Mouse (Mus musculus): ENCODE data around the gene Prkn.

Prkn gene

DNA sequence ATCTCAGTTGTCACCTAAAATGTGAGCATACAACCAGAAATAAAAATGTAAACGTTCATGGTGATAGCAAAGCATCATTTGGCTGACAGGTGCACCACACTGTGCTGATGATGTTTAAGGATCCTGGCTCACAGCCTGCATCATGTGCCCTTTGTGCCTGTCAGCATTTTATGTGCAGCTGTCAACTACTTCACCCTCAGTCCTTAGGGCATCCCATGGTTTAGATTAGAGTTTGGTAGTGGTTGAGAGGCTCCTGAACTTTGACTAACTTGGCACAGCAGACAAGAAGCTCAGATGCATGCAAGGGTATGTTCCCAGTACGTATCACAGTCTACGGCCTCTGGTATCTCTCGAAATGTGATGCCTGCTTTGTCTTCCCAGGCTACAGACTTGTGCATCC is 803.8 kb downstream of the Prkn start:
- DNase-seq (ENCODE audit: extremely low spot score): no peak

DNA sequence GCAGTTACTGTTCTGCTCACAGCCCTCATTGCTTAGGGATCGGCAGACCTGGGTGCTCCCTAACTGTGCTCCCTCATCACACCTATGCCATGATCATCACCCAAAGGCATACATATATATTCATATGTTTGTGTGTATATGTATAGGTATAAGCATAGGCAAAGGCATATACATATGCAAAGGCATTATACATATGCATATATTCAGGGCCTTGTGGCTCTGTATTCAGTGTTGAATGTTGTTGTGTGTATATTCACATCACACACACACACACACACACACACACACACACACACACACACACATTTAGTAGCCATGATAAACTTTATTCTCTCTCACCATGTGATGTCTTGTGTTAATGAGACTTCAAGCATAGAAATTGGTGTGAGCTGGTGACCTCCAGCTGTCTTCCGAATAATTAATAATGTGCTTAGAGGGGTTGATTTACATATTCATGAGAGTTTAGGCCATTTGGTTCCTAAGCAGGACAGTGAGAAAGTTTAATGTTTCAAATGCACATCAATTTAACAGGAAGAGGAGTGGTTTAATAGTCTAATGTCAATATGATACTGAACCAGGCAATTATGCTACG is 804.8 kb downstream of the Prkn start:
- no peak for DNase-seq (ENCODE audit: extremely low spot score)

DNA sequence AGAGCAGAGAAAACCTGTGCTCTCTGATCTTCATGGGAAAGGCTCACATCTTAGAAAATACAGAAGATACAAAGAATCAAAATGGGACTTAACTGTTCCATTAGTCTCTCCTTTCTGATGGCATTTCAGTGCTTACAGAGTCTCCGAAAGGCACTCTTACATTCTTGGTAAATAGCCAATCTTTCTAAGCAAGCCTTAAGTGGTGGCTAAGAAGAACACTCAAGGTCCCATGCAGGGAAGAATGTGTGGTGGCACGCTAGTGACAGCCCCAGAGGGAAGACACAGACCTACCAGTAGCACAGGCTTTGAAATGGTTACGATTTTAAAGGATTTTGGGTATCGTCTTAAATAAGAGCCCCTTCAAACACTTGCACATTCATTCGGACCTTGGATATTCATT is 816.2 kb downstream of the Prkn start:
- DNase-seq (ENCODE audit: extremely low spot score): no peak

DNA sequence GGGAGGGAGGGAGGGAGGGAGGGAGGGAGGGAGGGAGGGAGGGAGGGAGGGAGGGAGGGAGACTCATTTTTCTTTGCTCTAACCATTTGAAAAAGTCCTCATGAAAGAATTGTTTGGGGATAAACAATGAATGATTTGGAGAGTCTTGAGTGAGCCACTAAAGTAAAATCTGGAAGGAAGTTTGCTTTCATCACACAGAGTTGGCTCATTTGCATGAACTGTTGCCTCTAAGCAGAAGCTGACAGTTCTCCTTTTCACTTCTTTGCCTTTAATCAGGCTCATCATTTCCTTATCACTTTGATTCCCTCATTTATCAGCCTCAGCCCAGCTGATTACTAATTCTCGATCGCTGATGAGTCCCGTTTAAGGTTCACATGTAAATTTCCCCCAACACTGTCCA is 816.7 kb downstream of the Prkn start:
- no peak for DNase-seq (ENCODE audit: extremely low spot score)

DNA sequence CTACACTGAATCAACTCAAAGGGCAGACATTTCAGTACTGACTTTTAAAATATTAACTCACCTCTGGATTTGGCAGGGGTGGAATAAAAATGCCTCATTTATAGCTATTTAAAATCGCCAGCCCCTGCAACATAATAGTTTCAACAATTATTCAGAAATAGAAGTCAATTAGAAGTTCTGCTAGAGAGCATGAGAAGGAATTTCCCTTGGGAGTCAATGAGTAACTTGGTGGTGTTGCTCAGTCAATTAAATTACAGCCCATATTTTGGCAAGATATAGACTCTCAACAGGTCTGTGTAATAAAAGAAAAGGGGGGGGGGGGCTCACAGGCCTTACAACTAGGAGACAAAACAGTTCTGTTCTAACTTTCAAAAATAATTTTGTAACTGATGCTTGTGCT is 821.7 kb downstream of the Prkn start:
- DNase-seq (ENCODE audit: extremely low spot score): no peak

DNA sequence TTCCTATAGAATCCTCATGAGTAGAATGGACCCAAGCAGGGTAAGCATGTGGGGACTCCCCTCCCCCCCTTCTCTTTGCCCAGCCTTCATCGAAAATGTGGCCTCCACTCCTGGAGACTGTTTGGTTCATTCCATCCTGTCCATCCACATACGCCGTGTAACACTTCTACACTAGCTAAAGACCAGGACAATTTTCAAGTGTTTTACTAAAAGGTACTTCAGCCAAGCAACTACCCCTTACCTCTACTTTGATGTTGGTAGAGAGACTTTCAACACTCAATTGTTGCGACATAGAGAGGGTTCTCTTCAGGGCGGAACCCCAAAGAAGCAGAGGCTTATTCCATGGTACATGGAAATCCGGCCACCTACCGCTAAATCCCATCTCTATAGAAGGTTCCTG is 823.3 kb downstream of the Prkn start:
- DNase-seq (ENCODE audit: extremely low spot score): no peak

DNA sequence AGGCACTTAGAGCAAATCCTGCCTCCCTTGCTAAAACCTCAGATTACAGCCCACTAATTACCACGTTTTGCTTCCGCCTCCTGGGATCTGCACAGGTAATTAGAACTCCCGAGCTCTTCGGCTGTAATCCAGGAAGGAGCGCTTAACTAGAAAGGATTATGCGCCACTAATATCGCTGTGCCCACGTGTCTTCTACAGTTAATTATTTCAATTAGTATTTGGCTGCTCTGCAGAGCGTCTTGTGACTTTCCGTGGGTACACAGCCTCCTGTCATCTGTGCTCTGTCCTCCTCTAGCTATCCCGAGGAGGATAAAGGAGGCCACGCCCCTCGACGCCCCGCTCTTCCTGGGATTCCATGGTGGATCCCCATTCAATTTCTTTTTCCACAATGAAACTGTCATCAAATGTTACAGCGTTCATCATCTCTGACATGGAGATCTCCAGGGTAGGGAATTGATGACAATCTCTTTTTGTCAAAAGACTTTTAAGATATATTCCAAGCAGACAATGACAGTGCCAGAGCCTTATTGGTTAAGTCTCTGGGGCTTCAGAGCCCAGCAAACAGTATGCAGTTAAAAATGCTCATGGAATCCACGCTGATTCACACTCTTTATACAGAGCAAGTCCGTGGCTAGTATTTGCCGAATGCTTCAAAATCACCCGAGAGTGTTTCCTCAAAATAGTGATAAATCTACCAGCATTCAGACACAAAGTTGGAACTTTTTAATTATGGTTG is 824.6 kb downstream of the Prkn start:
- no peak for DNase-seq (ENCODE audit: extremely low spot score)

DNA sequence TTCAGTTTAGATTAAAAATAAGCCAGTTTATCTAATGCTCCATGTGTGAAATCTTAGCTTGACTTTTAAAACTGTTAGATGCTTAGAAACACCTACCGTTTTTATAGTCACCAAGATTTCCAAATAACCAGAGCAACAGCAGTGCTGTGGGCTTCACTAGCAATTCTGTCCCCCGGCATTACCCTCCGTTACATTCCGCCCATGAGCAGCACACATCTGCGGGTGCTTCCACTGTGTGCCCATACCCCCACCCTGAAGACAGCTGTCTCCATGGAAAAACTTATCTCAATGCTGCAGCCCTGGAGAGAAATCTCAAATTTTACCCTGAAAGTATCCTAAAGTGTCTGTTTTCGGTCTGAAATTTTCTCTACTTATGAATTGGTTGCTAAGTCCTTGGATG is 839.5 kb downstream of the Prkn start:
- DNase-seq (ENCODE audit: extremely low spot score): no peak

DNA sequence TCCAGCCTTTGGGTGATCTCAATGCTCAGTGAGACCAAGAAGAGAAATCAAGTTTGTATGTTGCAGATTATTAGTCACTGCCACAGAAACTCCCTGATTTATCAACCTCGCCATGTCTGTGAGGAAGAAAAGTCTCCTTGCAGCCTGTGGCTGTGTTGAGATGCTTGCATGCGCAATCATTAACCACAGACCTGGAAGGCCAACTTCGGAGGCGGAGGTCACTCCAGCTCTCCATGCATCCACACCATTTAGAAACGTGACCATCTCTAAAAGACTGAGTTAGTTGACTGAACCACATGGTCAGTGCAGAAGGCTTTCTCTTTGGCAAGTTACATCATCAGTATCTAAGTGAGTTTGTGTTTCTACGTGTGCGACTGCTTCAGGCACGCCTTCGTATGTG is 840.3 kb downstream of the Prkn start:
- no peak for DNase-seq (ENCODE audit: extremely low spot score)

DNA sequence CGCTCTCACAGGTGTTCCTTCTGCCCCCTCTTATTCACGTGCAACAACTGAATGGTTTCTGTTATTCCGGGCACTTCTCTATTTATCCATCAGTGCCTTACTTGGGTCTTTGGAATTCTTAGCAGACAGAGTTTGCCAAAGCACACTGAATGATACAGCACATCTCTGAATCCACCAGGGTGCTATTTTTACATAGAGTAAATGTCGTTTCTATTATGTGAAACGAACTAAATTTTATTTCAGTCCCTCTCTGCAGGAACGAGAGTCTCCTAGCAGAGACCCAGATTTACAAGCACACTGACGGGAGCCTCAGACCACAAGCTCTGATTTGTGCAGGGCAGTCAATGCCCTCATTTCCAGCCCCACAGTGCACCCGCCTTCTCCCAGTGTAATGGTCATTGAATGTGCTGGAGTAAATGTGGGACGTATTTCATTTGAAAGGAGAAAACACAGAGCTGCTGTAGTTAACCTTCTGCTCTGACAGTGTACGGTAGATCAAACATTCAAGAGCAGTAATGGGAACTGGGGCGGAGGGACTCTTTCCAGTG is 841.7 kb downstream of the Prkn start:
- no peak for DNase-seq (ENCODE audit: extremely low spot score)

DNA sequence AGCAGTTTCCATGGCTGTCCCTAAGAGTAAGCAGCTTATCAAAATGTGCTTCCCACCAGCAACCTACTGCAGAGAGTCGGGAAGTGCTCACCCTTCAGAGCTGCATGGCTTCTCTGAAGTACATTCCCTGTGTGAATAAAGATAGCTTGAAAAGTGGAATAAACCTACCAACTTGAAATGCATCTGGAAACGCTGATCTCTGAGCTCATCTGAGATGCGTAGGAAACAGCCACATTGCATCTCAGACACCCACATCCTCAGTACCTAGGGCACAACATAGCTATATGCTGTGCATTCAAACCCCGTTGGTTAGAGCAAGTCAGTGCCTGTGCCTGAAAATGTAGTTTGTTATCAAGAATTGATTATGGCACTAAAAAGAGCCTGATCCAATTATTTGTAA is 864.8 kb downstream of the Prkn start:
- no peak for DNase-seq (ENCODE audit: extremely low spot score)

DNA sequence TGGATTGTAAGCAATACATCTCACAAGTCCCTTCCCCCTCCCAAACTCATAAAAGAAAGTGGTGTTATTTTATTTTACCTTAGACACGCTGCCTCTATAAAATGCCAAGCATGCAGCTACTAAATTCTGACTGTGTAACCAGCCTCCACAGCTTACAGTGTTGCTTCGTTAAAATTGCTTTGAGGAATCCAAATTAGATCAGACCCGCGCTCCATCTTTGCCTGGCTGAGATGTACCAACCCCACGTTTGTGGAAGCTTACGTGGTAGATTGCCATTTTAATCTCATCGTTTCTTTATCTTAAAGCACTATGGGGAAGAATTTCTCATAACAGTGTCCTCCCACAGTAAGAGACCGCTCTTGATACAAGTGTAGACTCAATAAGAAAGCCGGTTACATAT is 865.6 kb downstream of the Prkn start:
- DNase-seq (ENCODE audit: extremely low spot score): no peak

DNA sequence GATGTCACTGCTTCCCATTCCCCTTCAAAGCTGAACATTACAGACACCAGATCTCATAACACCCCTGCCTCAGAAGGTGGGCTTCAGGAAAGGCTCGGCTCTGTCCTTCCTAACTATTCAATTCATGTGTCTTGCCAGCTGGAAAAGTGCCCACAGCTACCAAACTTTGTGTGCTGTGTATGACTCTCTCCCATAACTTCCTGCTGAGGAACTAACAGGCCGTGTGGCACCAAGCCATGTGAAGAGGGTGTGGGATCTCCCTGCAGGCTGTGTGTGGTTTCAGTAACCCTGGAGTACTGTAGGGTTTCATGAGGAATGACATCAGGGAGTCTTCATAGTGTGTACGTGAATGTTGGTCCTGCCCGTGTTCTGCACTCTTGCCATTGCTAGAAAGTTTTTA is 871.9 kb downstream of the Prkn start:
- no peak for DNase-seq (ENCODE audit: extremely low spot score)

DNA sequence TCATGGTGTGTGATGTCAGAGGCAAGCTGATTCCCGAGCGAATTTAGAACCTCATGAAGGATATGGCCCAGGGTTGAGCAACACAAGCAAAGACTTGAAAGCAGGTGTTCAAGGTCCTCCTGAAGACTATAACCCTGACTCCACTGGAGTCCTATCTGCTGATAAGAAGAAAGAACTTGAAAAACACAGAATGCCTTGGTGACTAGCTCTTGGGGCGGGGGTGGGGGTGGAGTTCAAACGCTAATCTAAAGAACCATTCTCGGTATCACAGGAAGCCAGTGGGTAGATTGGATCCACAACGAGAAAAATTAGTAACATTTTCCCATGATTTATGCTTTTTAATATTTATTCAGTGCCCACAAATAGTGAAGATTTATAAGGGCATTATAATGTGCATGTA is 879.6 kb downstream of the Prkn start:
- DNase-seq (ENCODE audit: extremely low spot score): no peak

DNA sequence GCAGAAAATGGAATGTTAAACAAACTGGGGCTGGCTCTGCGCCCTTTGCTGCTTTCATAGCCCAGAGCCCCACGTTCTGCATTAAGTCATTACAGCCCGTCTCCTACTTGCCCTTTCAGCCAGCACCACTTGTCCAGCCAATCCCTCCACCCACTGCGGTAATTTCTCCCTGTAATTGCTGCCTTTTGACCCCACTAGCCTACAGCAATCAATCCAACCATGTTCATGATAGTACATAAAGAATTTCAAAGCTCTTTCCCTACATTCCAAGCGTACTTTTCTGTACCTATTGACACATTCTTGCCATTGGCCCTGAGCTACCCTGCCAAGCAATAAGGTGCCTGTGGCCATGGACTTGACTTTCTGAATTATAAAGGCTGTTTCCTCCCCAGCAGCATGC is 881.7 kb downstream of the Prkn start:
- no peak for DNase-seq (ENCODE audit: extremely low spot score)

DNA sequence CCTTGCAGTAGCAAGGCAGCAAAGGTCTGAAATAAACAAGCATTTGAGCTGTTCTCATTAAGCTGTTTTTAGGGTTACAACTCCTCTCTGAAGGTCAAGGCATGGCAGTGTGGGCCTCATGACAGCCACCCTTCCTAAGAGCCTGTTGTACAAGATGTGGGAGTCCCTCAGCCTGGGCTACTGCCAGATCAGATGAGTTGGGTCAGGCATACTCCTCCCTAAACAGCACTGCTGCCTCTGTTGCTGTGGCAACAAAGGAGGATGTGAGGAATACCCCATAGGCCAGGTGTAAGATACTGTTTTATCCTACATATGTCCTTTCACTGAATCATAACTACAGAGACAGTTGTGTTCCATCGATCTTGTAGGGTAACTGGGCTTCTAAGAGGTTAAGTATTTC is 882.3 kb downstream of the Prkn start:
- DNase-seq (ENCODE audit: extremely low spot score): no peak

DNA sequence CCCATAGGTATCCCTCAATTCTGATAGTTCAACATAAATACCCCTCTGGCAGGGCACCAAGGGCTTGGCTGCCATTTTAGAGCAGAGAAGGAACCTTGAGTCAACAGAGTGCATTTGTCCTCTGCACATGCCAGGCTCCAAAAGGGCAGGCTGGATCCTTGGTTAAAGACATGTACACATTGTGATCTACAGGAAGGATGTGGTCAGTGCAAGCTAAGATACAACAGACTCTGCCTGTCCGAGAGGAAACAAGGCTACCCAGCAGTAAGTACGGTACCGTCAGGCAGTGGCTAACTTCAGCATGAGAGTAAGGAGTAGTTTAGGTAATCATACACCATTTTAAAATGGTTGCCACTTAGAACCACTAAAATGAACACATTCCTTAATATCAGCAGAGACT is 884.0 kb downstream of the Prkn start:
- DNase-seq (ENCODE audit: extremely low spot score): no peak

DNA sequence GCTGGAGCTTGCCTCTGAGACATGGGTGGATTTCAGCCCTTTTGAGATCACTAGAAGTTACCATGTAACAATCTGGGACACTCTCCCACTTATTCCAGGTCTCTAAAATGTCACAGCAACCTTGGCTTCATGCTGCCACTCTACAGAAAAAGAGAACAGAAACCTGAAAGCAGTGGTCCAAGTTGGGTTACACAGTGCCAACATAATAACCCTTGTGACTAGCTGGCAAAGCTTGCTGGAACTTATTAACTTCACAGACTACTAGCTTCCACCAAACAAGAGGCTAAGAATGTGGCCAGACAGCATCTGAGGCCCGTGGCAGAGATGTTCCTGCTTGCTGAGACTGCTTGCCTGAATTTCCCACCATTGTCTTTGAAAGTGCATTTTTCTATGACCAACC is 886.9 kb downstream of the Prkn start:
- DNase-seq (ENCODE audit: extremely low spot score): no peak

DNA sequence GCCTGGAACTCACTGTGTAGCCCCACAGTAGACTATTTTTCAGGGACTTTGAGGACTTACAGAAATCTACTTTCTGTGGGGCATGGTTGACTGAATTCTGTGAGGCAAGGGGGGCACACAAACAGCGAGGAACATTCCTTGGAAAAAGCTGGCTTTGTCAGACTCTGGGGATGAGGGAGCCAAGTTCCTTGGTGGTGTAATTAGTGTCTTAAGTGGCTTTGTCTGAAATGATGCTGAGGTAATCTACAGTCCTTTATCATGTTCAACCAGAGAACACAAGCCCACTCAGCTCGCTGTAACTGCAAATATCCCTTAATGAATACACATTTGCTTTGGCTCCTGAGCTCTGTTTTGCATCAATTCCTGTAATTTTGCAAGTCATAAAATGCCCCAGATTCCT is 888.1 kb downstream of the Prkn start:
- DNase-seq (ENCODE audit: extremely low spot score): no peak

DNA sequence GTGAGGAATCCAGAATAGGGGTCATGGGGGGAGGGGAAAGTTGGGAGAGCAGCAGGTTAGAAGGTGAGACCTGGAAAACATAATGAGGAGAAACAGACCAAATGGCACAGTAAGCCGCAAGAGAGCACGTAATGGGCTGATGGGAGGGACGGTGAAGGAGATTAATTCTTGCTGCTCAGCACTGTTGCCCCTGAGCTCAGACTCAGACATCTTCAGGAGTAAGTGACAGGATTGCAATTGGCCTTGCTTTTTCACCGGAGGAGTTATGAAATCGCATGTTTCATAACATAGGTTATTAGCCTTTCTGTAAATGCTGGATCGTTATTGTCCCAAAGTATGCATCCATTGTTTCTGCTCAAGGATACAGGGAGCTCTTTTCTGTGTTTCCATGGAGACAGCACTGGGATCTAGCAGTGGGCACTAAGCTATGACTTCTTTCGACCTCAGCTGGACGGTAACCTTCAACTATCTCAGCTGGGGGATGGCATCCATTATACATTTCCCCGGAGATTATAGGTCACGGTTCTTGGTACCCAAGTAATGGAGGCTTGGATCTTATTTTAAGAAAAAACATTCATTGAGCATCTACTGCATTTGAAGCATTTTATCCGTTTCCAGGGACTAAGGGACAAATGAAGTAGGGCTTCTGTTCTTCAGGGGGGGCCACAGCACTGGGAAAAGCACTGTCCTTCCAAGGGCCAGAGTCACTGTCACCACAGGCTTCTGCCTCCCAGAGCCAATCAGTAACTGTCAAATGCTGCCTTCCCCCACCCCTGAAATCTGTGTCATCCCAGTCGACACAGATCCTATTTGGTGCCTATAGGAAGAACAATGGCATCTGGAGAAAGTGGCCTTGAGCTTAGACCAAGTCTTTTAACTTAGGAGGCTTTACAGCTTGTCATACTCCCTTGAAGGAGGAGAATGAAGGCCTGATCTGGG is 890.7 kb downstream of the Prkn start:
- no peak for DNase-seq (ENCODE audit: extremely low spot score)

DNA sequence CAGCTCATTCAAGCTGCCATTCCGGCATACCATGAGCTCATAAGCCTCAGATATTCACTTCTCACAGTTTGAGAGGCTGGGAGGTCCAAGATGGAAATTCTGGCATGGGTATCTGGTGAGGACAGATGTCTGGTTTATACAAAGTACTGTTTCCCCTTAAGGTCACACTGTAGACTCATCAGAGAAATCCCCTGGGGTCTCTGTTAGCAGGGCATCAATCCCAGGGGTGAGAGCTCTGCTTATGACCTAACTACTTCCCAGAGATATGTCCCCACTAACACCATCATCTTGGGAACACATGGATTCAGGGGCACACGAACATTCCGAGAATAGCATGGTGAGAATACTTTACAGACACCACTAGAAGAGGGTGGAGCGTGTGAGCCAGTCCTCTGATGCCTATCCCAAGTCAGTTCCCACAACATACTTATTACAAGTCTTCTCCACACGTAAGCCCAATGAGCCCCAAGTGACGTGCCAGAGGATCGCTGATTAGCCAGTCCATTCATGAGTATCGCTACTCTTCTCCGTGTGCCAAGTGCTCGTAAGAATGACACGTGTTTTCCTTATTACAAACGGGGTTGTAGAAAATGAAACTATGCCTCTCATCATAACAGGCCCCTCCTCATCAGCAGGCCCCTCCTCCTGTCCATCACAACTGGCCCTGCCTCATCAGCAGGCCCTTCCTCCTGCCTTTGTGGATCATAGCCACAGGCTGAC is 895.1 kb downstream of the Prkn start:
- DNase-seq (ENCODE audit: extremely low spot score): no peak

DNA sequence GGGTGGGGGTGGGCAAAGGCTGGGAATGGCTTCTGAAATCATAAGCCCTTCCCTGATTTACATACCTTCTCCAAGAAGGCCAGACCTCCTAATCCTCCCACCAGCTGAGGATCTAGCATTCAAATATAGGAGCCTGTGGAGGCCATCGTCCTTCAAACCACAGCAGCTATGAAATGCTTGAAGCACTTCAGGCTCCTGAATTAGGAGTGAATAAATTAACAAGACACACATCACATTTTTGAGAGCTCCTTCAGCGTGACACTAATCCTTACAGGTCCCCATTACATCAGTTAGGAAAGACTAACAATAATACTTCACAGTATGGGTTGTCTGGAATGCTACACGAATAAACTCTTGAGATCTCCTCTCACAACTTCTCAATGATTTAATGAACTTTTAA is 896.3 kb downstream of the Prkn start:
- no peak for DNase-seq (ENCODE audit: extremely low spot score)

Data from embryo, embryonic 9.5 days (tissue).